Mouse (Mus musculus): ENCODE results near the gene Mip.
"Not testable (repeated sequence)": the region's sequence is repeated elsewhere in the genome, so short reads cannot be mapped to it uniquely, and the experiment has no call there.

Gene Mip

DNA sequence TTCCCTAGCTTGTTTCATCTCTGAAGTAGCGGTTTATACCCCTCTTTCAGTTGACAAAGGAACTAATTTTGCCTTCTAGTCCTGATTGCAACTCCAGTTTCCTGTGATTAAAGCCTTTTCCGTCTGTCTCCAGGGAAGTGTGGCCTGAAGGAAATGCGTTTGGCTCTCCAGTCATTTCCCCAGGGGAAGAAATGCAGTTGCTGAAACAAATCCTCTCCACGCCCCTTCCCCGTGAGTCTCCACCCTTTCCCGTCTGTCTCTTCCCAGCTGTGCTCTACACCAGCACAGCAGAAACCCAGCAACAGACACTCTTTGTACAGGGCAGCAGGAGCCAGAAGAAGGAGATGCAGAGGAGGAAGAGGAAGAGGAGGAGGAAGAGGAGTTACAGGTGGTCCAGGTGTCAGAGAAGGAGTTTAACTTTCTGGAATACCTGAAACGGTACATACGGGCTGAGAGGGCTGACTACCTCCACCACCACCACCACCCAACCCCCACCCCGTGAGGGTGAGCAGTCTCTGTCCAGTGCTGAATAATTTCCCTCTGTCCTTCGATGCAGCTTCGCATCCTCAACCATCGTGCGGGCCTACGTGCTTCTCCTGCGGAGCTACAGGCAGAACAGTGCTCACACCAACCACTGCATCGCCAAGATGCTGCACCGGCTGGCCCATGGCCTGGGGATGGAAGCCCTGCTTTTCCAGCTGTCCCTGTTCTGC lies 21.5 kb downstream of the Mip start:
- DNase-seq (ENCODE audit: extremely low spot score, low spot score): no peak

DNA sequence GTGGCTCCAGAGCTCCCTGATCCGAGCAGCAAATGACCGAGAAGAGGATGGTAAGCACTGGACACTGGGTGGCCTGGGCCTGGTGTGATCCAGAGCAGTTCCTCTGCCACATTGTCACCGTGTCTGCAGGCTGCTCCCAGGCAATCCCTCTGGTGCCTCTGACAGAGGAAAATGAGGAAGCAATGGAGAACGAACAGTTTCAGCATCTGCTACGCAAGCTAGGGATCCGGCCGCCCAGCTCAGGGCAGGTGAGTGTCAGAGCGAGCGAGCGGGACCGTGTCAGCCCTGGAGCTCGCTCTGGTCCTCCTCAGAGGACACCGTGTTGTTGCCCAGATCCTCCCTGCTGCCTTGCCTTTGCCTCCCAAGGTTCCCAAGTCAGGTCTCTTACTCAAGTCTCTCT lies 24.9 kb downstream of the Mip start:
- no peak for DNase-seq (ENCODE audit: extremely low spot score, low spot score)

DNA sequence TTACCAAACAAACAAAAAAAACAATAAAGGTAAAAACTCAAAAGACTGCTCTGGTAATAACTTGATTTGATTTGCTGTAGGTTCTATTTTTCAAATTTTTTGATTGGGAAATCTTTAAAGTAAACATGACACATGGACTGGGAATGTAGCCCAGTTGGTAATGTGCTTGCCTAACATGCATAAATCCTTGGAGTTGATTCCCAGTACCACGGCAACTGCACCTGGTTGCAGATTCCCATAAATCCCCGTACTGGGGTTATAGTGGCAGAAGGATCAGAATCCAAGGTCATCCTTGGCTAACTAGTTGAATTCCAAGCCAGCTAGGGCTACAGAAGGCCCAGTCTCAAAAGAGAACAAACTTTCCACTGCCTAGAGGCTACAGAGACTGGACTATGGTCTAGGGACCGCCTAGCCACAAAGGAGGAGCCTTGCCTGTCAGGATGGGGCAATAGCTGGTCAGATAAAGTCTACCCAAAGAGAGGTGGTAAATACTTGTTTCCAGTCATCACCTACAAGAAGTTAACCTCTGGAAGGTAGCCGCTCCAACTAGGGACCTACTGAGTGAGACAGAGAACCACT lies 28.1 kb downstream of the Mip start, which contains the start of gene Apon:
Apon (plus strand) TSS at position 420 of the 579 bp plus-strand sequence.
- DNase-seq (ENCODE audit: extremely low spot score, low spot score): no peak

DNA sequence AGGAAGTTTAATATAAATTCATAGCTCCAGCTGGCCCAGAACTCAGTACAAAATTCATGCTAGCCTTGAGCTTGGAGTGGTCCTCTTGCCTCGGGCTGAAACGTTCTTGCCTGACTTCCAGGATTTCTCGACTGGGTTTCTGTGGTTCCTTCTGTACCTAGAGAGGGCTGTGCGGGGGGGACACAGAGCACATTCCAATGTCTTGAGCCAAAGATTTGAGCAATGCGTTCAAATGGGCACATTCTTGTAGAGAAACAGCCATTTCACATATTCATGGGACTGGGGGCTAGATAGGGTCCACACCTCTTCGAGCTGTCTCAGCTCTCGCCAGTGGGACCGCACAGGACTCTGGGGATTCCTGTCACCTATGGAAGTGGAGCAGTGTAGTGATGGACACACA lies 30.3 kb downstream of the Mip start:
- DNase-seq (ENCODE audit: extremely low spot score, low spot score): no peak

DNA sequence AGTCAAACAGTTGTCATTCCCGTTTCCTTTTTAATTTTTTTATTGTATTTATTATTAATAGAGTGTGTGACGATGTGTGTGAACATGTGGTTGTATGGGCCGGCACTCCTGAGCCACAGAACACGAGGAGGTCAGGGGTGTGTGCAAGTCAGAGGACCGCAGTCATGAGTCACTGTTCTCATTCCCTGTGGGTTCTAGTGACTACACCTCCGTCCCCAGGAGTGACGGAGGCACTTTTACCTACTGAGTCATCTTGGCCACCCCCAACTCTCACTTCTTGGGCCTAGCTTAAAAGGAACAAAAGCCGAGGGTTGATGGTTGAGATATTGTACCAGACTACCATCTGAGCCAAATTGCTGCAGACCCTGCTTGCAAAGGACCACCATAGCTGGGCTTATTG lies 30.7 kb downstream of the Mip start:
- DNase-seq (ENCODE audit: extremely low spot score, low spot score): no peak

DNA sequence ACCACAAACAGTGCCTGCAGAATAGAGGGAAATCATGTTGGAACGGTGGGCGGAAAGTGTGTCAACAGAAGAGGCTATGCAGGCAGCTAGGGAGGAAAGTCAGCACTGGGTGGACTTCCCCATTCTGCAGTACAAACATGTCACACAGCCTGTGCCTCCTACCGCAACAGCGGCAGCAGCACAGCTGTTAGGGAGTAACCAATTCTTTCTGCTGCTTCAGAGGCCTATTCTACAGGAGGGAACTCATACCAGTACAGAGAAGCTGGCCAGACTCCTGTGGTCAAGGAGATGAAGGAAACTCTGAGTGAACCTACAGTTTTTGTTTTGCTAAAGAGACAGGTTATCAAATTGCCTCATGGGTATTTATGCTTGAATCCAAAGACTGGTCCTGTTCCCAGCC lies 33.3 kb downstream of the Mip start:
- DNase-seq (ENCODE audit: extremely low spot score, low spot score): no peak

DNA sequence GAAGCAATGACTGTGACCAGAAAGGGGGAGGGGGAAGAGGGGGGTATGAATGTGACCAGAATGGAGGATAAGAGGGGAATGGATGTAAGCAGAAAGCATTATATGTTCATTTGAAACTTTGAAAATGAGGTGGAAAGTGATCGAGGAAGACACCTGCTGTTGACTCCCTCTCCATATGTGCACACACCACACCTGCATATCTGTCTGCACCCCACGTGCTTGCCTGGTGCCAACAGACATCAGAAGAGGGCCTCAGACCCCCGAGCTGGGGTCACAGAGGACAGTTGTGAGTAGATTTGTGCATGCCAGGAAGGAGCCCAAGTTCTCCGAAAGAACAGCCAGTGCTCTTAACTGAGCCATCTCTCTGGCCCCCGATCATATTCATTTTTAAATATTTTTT lies 34.3 kb downstream of the Mip start:
- no peak for DNase-seq (ENCODE audit: extremely low spot score, low spot score)

DNA sequence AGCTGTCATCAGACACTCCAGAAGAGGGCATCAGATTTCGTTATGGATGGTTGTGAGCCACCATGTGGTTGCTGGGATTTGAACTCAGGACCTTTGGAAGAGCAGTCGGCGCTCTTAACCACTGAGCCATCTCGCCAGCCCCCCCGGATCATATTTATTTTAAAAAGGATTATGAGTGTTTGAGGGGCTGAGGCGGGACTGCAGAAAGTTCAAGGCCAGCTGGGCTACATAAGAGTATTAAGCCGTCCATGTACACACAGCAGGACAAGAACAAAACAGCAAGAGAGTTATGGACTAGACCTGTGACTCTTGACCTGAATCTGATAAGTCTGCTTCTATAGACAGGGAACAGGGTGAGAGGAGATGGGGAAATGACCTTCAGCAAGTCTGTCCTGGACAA lies 34.7 kb downstream of the Mip start:
- DNase-seq (ENCODE audit: extremely low spot score, low spot score): not testable (repeated sequence)

DNA sequence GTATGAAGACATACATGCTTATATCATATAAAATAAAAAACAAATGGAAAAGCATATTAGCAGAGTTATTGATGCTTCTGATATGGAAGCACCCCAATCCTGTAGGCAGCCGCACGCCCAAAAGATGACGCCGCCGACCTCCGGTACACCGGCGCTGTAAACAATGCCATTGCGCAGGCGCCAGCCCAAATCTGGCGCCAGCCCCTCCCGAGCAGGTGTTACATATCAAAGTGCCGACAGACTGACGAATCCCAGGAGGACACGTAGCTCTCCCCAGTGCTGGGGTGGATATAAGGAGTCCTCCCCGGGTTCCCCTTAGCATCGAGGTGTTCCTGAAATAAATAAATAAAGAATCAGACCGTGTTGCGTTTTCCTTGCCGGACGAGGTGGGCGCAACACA lies 36.7 kb downstream of the Mip start:
- no peak for DNase-seq (ENCODE audit: extremely low spot score, low spot score)

DNA sequence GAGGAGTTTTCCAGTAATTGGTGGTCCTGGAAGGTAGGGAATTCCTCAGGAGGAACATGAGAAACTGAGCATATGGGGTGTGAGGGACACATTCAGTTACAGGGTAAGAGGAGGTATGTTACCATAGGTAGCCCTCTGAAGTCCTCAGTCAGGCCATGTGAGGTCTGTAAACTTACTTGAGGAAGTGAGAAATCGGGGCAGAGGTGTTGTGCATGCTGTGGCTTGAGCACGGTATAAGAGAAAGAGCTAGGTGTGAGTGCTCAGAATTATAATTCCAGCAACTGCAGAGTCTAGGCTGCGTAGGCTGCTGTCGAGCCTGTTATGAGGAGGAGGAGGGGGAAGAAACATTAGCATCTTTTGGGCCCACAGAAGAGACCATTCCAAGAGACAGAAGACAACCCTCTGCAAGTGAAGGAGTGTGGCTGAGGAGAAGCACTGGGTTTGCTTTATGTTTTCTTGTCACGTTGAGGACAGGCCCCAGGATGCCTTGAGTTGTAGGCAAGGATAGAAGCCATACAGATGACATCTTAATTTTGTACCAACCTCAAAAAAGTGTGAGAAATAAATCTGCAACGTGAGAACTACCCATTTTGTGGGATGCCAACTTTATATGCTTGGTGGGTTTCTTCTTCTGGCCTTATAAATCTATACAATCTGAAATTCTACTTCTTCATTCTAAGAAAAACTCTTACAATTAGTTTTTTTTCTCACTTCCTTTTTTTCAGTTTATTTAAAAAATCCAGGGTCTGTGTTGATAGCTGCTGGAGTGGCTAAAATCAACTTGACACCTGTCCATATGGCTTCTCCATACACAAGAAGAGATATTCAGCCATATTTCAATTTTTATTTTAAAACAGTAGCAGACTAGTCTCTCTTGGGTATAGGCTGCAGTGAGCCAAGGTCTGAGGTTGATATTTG lies 38.0 kb downstream of the Mip start:
- no peak for DNase-seq (ENCODE audit: extremely low spot score, low spot score)

DNA sequence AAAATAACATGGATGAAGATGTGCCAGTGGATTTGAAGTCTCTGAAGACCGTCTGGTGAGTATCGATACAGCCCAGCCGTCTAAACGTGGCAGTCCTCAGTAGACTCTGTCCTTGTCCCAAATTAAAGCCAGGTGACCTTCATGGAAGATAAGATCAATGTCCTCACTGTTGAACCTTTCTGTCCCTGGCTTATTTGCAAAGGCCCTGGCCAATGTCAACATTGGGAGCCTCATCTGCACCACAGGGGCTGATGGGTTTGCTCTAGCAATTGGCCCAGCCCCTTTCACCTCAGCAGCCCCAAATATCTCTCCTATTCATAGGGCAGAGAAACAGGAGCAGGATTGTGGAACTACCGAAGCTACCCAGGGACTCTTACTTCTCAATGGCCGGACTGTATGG lies 42.7 kb downstream of the Mip start, which contains the start of gene Apof:
Apof (plus strand) TSS at position 301 of the 400 bp plus-strand sequence.
- DNase-seq (ENCODE audit: extremely low spot score, low spot score): no peak

DNA sequence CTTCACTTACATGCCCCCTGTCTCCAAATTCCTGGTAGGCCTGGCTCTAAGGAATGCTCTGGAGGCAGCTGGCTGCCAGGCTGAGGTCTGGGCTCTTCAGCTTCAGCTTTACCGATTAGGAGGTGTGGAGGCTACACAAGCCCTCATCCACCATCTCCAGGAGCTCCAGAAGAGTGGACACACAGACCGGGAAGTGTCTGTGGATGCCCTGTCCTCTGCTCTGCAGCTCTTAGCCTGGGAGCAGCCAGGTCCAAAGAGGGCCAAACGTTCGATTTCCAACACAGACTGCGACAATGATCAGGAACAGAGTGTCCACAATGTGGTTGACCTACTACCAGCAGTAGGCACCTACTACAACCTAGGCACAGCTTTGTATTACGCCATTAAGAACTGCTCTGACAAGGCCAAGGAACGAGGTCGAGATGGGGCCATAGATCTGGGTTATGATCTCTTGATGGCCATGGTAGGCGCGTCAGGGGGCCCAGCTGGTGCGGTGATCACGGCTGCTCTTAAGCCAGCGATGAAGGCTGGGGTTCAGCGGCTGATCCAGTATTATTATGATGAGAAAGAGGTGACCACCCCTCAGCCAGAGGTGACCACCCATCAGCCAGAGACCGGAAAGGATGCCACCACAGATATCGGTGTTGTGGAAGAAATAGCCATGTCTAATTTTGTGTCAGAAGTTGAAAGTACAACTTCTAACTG lies 43.7 kb downstream of the Mip start:
- DNase-seq (ENCODE audit: extremely low spot score, low spot score): no peak

DNA sequence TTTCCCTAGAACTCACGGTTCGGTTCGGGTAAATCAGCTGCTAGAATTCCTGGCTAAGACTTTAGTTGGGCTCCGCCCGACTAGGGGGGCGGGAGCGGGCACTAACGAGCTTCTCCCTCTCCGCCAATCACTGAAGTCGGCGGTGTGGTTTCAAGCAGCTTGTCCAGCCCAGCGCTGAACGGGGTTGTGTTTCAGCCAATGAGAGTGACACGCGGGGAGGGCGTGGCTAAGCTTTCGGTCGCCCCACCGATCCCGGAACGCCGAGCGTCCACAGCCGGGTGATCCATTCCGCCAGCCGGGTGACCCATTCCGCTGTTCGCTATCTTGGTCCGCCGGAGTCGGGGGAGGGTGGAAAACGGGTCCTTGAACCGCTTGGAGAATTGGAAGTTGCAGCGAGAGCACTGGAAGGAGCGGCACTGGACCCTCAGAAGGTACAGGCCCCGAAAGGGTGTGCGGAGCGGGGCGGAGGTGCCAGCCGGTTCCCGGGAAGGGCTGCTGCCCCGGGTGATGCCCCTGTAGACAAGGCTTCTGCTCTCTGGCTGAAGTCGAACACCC lies 44.7 kb downstream of the Mip start, which contains the start of gene Stat2:
Stat2 (plus strand) TSS at position 273 of the 555 bp plus-strand sequence.
- DNase-seq (ENCODE audit: extremely low spot score, low spot score): peak; percentile 94

DNA sequence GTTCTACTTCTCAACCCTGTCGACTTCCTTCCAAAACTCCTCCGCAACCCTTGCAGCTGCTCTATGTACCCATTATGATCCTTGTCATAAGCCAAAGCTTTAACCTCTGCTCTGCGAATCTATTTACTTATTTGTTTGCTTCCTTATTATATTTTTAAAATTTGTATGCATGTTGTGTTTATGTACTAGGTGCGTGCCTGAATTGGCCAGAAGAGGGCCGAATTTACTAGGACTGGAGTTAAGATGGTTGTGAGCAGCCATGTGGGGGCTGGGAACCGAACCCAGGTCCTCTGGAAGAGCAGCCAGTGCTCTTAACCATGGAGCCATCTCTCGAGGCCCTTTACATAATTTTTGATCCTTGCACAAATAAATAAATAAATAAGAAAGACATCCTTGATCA lies 45.2 kb downstream of the Mip start:
- DNase-seq (ENCODE audit: extremely low spot score, low spot score): no peak

DNA sequence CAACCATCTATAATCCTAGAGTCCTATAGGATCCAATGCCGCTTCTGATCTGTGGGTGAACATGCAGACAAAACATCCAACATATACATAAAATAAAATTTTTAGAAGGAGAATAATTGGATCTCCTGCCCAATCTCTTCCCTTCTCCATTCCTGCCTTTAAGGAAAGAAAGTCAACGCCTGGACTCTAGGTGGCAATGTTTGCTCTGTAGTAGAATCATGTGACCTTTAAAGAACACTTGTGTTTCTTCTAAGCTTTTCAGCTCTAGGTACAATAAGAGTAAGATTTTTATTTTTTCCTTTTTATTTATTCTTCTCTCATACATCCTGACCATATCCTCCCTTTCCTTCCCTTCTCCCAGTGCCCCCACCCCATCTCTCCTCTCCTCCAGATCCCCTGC lies 46.2 kb downstream of the Mip start:
- DNase-seq (ENCODE audit: extremely low spot score, low spot score): no peak

DNA sequence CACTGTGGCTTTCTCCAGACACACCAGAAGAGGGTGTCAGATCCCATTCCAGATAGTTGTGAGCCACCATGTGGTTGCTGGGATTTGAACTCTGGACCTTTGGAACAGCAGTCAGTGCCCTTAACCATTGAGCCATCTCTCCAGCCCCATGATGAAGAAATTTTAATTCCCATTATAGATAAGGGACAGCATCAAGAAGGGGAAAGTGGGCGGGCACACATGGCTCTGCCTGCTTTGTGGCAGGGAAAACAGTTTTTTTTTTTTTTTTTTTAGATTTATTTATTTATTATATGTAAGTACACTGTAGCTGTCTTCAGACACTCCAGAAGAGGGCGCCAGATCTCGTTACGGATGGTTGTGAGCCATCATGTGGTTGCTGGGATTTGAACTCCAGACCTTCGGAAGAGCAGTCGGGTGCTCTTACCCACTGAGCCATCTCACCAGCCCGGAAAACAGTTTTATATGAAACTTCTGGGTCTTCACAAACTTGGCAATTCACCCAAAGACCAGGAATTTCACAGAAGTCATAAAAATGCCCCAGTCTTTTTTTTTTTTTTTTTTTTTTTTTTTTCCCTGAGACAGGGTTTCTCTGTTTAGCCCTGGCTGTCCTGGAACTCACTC lies 47.3 kb downstream of the Mip start:
- DNase-seq (ENCODE audit: extremely low spot score, low spot score): not testable (repeated sequence)

DNA sequence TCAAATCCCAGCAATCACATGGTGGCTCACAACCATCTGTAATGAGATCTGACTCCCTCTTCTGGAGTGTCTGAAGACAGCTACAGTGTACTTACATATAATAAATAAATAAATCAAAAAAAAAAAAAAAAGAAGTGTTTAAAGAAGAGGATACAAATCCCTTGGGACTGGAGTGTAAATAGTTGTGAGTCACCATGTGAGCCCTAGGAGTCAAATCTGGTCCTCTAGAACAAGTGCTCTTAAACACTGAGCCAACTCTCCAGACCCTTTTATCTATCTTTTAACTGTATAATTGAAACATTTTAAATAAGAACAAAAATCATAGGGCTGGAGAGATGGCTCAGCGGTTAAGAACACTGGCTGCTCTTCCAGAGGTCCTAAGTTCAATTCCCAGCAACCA lies 49.7 kb downstream of the Mip start:
- not testable (repeated sequence) for DNase-seq (ENCODE audit: extremely low spot score, low spot score)

DNA sequence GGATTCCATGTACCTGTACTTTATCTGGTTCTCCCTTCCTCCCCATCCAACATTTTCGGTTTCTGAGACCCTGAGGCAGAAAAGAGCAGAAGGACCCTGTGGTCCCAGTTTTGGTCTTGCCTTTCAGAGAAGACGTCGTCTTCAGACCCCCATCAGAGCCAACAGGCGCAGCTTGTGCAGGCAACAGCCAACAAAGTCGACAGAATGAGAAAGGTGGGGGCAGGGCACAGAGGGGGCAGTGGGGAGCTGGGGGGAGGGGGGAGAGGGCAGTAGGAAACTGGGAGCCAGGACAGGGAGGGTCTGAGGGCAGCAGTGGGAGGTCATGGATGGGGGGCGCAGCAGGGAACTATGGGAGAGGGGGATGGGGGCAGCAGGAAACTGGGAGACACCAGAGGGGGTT lies 52.5 kb downstream of the Mip start:
- DNase-seq (ENCODE audit: extremely low spot score, low spot score): no peak

DNA sequence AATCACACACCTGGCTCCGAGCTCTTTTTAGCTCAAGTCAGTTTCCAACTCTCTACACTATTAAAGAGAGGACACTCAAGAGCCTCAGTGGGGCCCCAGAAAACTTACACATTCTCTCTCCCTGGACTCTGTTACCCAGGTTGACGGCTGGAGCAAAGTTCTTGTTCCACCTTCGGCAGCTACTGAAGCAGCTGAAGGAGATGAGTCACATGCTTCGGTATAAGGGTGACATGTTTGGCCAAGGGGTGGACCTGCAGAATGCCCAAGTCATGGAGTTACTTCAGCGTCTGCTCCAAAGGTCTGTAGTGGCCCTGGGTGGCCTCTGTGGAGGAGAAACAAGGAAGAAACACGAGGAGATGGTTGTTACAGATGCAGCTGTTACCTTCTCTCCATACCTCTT lies 55.3 kb downstream of the Mip start:
- no peak for DNase-seq (ENCODE audit: extremely low spot score, low spot score)
